Mouse (Mus musculus): ENCODE results near the gene Postn. TPM values are rescaled to one million over a fixed set of nuclear protein-coding genes. Genes with fewer than 3 reads are reported as not detected.

The Postn gene
- polyA plus RNA-seq, 1 experiment from 2014 or later, result 321 TPM

DNA sequence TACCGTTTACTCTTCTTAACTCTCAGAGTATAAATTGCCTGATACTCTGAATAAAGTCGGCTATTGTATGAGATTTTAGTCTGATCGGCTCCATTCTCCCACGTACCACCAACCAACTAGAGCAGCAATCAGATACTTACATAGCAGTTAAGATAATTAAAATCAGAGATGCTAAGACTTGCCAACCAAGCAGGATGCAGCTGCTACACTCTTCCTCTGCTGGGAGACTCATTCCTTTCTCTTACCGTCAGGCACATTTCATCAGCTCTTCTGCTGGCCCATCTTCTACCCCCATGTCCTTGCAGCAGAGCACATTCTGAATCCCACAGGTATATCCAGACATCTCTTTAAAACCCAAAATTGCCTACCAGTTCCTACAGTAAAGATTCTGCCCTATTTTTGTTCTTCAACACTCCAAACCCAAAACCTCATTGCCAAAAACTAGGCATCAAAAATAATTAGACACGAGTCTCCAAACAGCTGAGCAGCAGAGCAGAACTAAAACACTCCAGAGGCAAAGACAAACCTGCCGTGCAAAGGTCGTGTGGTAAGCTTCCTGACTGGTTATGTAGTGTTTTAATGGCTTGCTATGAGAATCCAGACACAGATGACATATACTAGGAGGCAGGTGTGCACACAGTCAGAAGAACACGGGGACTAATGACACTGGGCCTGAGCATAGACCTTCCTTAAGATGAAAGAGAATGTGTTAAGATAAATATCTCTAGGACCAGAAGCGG, 59.5 kb downstream of the Postn start:
- WGBS, result 72% methylated on average over 10 of the region's 10 CpGs
- Histone ChIP-seq H3K27ac (replicated peaks in 1 of 2; ENCODE audit: control insufficient read depth in 1 of 2, insufficient read depth in 1 of 2, low read depth in 2 of 2, low read length in 2 of 2) (no peak overlapping the region), H3K4me3 (ENCODE audit: control insufficient read depth in 1 of 2, insufficient read depth in 1 of 2, low read depth in 1 of 2, low read length in 2 of 2) (no peak overlapping the region), H3K27me3 (ENCODE audit: control insufficient read depth, insufficient read depth, low read length) (no peaks in the 10 kb centered on the region), H3K9me3 (ENCODE audit: control insufficient read depth, low read length) (no peaks in the 10 kb centered on the region), H3K4me1 (ENCODE audit: control insufficient read depth in 2 of 2, insufficient read depth in 2 of 2, low read length in 2 of 2) (peaks cover 0 to 2% of the 10 kb centered on the region in 2 experiments; a peak in 1 of 4 replicates), H3K4me2 (ENCODE audit: low read length) (no peak overlapping the region), H3K9ac (ENCODE audit: low read length) (no peak overlapping the region), H3K36me3 (ENCODE audit: control insufficient read depth, insufficient read depth, low read length) (no peaks in the 10 kb centered on the region)
- no peak for ATAC-seq (ENCODE audit: insufficient number of reproducible peaks, insufficient read depth, low FRiP score, low read depth)

DNA sequence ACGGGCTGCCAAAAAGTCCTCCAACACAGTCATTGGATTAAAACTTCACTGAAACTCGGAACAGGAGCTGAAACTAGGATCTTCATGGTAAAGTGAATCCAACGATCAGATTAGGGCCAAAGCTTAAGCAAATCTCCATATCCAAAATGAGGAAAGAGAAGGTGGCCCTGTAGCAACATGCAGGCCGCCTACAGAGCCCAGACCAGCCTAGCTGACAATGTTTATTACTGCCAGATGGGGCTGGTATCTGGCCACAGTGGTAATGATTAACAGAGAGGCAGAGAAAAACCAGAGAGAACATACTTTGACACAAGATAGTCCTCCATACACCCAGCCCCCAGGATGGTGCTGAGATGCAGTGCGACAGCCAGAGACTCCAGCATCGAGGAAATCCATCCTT, 60.1 kb downstream of the Postn start:
- no peaks in the 10 kb centered on the region for H3K27me3 ChIP-seq (ENCODE audit: control insufficient read depth, insufficient read depth, low read length)
- H3K36me3 ChIP-seq (ENCODE audit: control insufficient read depth, insufficient read depth, low read length), result no peaks in the 10 kb centered on the region
- H3K4me1 ChIP-seq (ENCODE audit: control insufficient read depth in 2 of 2, insufficient read depth in 2 of 2, low read length in 2 of 2), result peaks cover 0 to 2% of the 10 kb centered on the region in 2 experiments; a peak in 1 of 4 replicates
- 70% methylated on average over 6 of the region's 6 CpGs for WGBS
- H3K9me3 ChIP-seq (ENCODE audit: control insufficient read depth, low read length), result no peaks in the 10 kb centered on the region
- no peak overlapping the region for H3K4me3 ChIP-seq (ENCODE audit: control insufficient read depth in 1 of 2, insufficient read depth in 1 of 2, low read depth in 1 of 2, low read length in 2 of 2)
- H3K27ac ChIP-seq (replicated peaks in 1 of 2; ENCODE audit: control insufficient read depth in 1 of 2, insufficient read depth in 1 of 2, low read depth in 2 of 2, low read length in 2 of 2), result no peak overlapping the region
- no peak for ATAC-seq (ENCODE audit: insufficient number of reproducible peaks, insufficient read depth, low FRiP score, low read depth)
- no peak overlapping the region for H3K4me2 ChIP-seq (ENCODE audit: low read length)
- no peak overlapping the region for H3K9ac ChIP-seq (ENCODE audit: low read length)

- no peaks in the 10 kb centered on the region for H3K9me3 ChIP-seq (ENCODE audit: control insufficient read depth, low read length)
- H3K4me3 ChIP-seq (ENCODE audit: control insufficient read depth in 1 of 2, insufficient read depth in 1 of 2, low read depth in 1 of 2, low read length in 2 of 2), result no peak overlapping the region
- WGBS, result 97% methylated on average over 2 of the region's 2 CpGs
- no peak overlapping the region for H3K27ac ChIP-seq (replicated peaks in 1 of 2; ENCODE audit: control insufficient read depth in 1 of 2, insufficient read depth in 1 of 2, low read depth in 2 of 2, low read length in 2 of 2)
- H3K4me2 ChIP-seq (ENCODE audit: low read length), result no peak overlapping the region
- no peaks in the 10 kb centered on the region for H3K36me3 ChIP-seq (ENCODE audit: control insufficient read depth, insufficient read depth, low read length)
- no peak for ATAC-seq (ENCODE audit: insufficient number of reproducible peaks, insufficient read depth, low FRiP score, low read depth)
- no peaks in the 10 kb centered on the region for H3K27me3 ChIP-seq (ENCODE audit: control insufficient read depth, insufficient read depth, low read length)
- no peak overlapping the region for H3K9ac ChIP-seq (ENCODE audit: low read length)
- H3K4me1 ChIP-seq (ENCODE audit: control insufficient read depth in 2 of 2, insufficient read depth in 2 of 2, low read length in 2 of 2), result peaks cover 0 to 2% of the 10 kb centered on the region in 2 experiments; a peak in 1 of 4 replicates
Measured at GRCm38 (mm10) chr3:54421666-54422065, 60.8 kb downstream of the Postn start.

DNA sequence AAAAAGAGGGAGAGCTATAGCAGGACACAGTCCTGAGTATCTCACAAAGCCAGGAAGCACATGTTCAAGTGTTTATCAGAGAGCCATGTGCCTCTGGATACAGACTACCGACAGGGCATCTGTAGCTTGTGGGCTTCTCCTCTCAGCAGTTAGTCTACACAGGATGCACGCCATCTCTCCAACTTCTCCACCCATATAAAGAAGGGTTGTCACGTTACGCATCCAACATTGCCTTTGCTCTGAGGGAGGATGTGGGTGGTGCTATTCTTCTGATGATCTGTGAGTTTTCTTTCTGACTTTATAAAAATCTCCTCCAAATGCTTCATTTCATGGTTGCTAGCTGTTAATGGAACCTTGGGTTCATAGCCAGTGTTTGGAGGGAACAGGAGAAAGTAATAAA, 63.2 kb downstream of the Postn start:
- H3K36me3 ChIP-seq (ENCODE audit: control insufficient read depth, insufficient read depth, low read length), result no peaks in the 10 kb centered on the region
- no peaks in the 10 kb centered on the region for H3K27me3 ChIP-seq (ENCODE audit: control insufficient read depth, insufficient read depth, low read length)
- no peaks in the 10 kb centered on the region for H3K4me1 ChIP-seq (ENCODE audit: control insufficient read depth in 2 of 2, insufficient read depth in 2 of 2, low read length in 2 of 2)
- H3K9me3 ChIP-seq (ENCODE audit: control insufficient read depth, low read length), result no peaks in the 10 kb centered on the region
- ATAC-seq (ENCODE audit: insufficient number of reproducible peaks, insufficient read depth, low FRiP score, low read depth), result no peak
- H3K4me3 ChIP-seq (ENCODE audit: control insufficient read depth in 1 of 2, insufficient read depth in 1 of 2, low read depth in 1 of 2, low read length in 2 of 2), result no peak overlapping the region
- H3K4me2 ChIP-seq (ENCODE audit: low read length), result no peak overlapping the region
- WGBS, result 62% methylated on average over 4 of the region's 4 CpGs
- H3K9ac ChIP-seq (ENCODE audit: low read length), result no peak overlapping the region
- H3K27ac ChIP-seq (replicated peaks in 1 of 2; ENCODE audit: control insufficient read depth in 1 of 2, insufficient read depth in 1 of 2, low read depth in 2 of 2, low read length in 2 of 2), result no peak overlapping the region

GRCm38 (mm10) chr3:54431663-54432062, 70.8 kb downstream of the Postn start:
- no peak overlapping the region for H3K9ac ChIP-seq (ENCODE audit: low read length)
- 70% methylated on average over 4 of the region's 4 CpGs for WGBS
- no peaks in the 10 kb centered on the region for H3K27me3 ChIP-seq (ENCODE audit: control insufficient read depth, insufficient read depth, low read length)
- H3K4me2 ChIP-seq (ENCODE audit: low read length), result no peak overlapping the region
- H3K36me3 ChIP-seq (ENCODE audit: control insufficient read depth, insufficient read depth, low read length), result no peaks in the 10 kb centered on the region
- no peak overlapping the region for H3K27ac ChIP-seq (replicated peaks in 1 of 2; ENCODE audit: control insufficient read depth in 1 of 2, insufficient read depth in 1 of 2, low read depth in 2 of 2, low read length in 2 of 2)
- H3K4me1 ChIP-seq (ENCODE audit: control insufficient read depth in 2 of 2, insufficient read depth in 2 of 2, low read length in 2 of 2), result peaks cover 2 to 17% of the 10 kb centered on the region in 2 experiments; a peak in 3 of 4 replicates
- no peaks in the 10 kb centered on the region for H3K9me3 ChIP-seq (ENCODE audit: control insufficient read depth, low read length)
- ATAC-seq (ENCODE audit: insufficient number of reproducible peaks, insufficient read depth, low FRiP score, low read depth), result no peak
- no peak overlapping the region for H3K4me3 ChIP-seq (ENCODE audit: control insufficient read depth in 1 of 2, insufficient read depth in 1 of 2, low read depth in 1 of 2, low read length in 2 of 2)

DNA sequence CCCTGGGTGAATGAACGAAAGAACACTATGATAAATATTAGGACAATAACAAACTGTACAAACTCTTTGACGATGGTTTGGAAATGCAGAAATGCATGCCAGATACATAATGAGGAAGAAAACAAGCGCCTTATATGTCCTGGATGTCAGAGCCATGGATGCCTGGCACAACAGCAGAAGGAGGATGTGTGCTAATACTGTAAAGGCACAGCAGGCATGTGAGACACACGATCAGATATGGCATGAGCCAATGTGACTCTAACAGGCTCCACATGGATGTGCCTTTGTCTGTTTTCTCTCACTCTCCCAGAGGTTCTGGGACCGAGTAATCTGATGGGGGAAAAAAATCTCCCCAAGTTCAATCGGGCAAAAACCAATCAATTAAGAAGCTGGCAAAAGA, 71.3 kb downstream of the Postn start:
- Histone ChIP-seq H3K4me3 (ENCODE audit: control insufficient read depth in 1 of 2, insufficient read depth in 1 of 2, low read depth in 1 of 2, low read length in 2 of 2) (no peak overlapping the region), H3K27ac (replicated peaks in 1 of 2; ENCODE audit: control insufficient read depth in 1 of 2, insufficient read depth in 1 of 2, low read depth in 2 of 2, low read length in 2 of 2) (peak overlapping the region in 1 of 2 experiments; percentile 28; a peak in 1 of 4 replicates), H3K4me1 (ENCODE audit: control insufficient read depth in 2 of 2, insufficient read depth in 2 of 2, low read length in 2 of 2) (peaks cover 2 to 22% of the 10 kb centered on the region in 2 experiments; a peak in 3 of 4 replicates), H3K9ac (ENCODE audit: low read length) (no peak overlapping the region), H3K4me2 (ENCODE audit: low read length) (no peak overlapping the region), H3K36me3 (ENCODE audit: control insufficient read depth, insufficient read depth, low read length) (no peaks in the 10 kb centered on the region), H3K9me3 (ENCODE audit: control insufficient read depth, low read length) (no peaks in the 10 kb centered on the region), H3K27me3 (ENCODE audit: control insufficient read depth, insufficient read depth, low read length) (no peaks in the 10 kb centered on the region)
- WGBS, result 58% methylated on average over 6 of the region's 6 CpGs
- no peak for ATAC-seq (ENCODE audit: insufficient number of reproducible peaks, insufficient read depth, low FRiP score, low read depth)

- no peak for ATAC-seq (ENCODE audit: insufficient number of reproducible peaks, insufficient read depth, low FRiP score, low read depth)
- Histone ChIP-seq H3K27me3 (ENCODE audit: control insufficient read depth, insufficient read depth, low read length) (no peaks in the 10 kb centered on the region), H3K27ac (replicated peaks in 1 of 2; ENCODE audit: control insufficient read depth in 1 of 2, insufficient read depth in 1 of 2, low read depth in 2 of 2, low read length in 2 of 2) (peak overlapping the region in 1 of 2 experiments; percentile 28; a peak in 1 of 4 replicates), H3K4me3 (ENCODE audit: control insufficient read depth in 1 of 2, insufficient read depth in 1 of 2, low read depth in 1 of 2, low read length in 2 of 2) (no peak overlapping the region), H3K9me3 (ENCODE audit: control insufficient read depth, low read length) (no peaks in the 10 kb centered on the region), H3K36me3 (ENCODE audit: control insufficient read depth, insufficient read depth, low read length) (no peaks in the 10 kb centered on the region), H3K9ac (ENCODE audit: low read length) (no peak overlapping the region), H3K4me2 (ENCODE audit: low read length) (no peak overlapping the region), H3K4me1 (ENCODE audit: control insufficient read depth in 2 of 2, insufficient read depth in 2 of 2, low read length in 2 of 2) (peaks cover 2 to 23% of the 10 kb centered on the region in 2 experiments; a peak in 3 of 4 replicates)
- WGBS, result 65% methylated on average over 4 of the region's 4 CpGs
Measured at GRCm38 (mm10) chr3:54432605-54433004, 71.7 kb downstream of the Postn start.

Data from heart, embryonic 14.5 days (tissue).